Mouse (Mus musculus) neural tube, embryonic 12.5 days (tissue): ENCODE data around the gene Slc17a6. TPM values are rescaled to one million over a fixed set of nuclear protein-coding genes. Genes with fewer than 3 reads are reported as not detected.
A peak's percentile ranks its signal among the peaks of the same experiment; 100 is the strongest.

Experiments
- ATAC-seq: fragments of 200-750 bp; cut with Nextera tagmentation; 2 replicates; pipeline ENCODE4 v1.8.0; 2017; ENCODE audit warnings: low read depth, mild to moderate bottlenecking, moderate TSS enrichment, moderate library complexity; ENCODE audit not compliant: low FRiP score
- H3K27ac ChIP-seq: fragments of 300-500 bp; sonication (generic); 2 replicates; pipeline ENCODE4 v1.5.1; 2016
- H3K27me3 ChIP-seq: fragments of 300-500 bp; sonication (generic); replicated peaks from 2 replicates; pipeline ENCODE4 v1.6.1; 2016; ENCODE audit warnings: mild to moderate bottlenecking
- H3K36me3 ChIP-seq: fragments of 300-500 bp; sonication (generic); 2 replicates; pipeline ENCODE4 v1.6.1; 2016; ENCODE audit warnings: mild to moderate bottlenecking
- H3K4me1 ChIP-seq: fragments of 300-500 bp; sonication (generic); 2 replicates; pipeline ENCODE4 v1.6.1; 2016
- H3K4me2 ChIP-seq: fragments of 300-500 bp; sonication (generic); replicated peaks from 2 replicates; pipeline ENCODE4 v1.6.1; 2016; ENCODE audit warnings: mild to moderate bottlenecking
- H3K4me3 ChIP-seq: fragments of 300-500 bp; sonication (generic); 2 replicates; pipeline ENCODE4 v1.5.1; 2016
- H3K9ac ChIP-seq: fragments of 300-500 bp; sonication (generic); 2 replicates; pipeline ENCODE4 v1.6.1; 2016; ENCODE audit warnings: mild to moderate bottlenecking
- H3K9me3 ChIP-seq: fragments of 300-500 bp; sonication (generic); 2 replicates; pipeline ENCODE4 v1.6.1; 2016; ENCODE audit warnings: mild to moderate bottlenecking
- WGBS: fragments of 180-500 bp; shearing (Covaris S2); methylation state at CpG from one replicate; pipeline ENCODE4 v1.1.7; 2016; 5-methylcytosine and 5-hydroxymethylcytosine counted together
- polyA plus RNA-seq: library from polyadenylated mRNA; unstranded; fragments of >200 nt; fragmentation: Nextera tagmentation; extraction: Ambion mirVana; gene quantifications from 2 replicates; pipeline ENCODE4 v1.2.1, GENCODE M21; 2016

Slc17a6 gene
- polyA plus RNA-seq, 1 experiment from 2014 or later = 52.7 TPM

GRCm38 (mm10) chr7:51626451-51627000, 4.7 kb downstream of the Slc17a6 start:
- 0 out of 2 replicates have a peak, but pooled peaks cover 5% of the 10 kb centered on the region for H3K4me1 ChIP-seq
- peak overlapping the region; percentile 23 for H3K4me3 ChIP-seq
- H3K27me3 ChIP-seq = peaks cover 73% of the 10 kb centered on the region
- H3K4me2 ChIP-seq = peak overlapping the region; percentile 53
- H3K9me3 ChIP-seq = no peaks in the 10 kb centered on the region
- WGBS = 1% methylated on average over 16 of the region's 16 CpGs
- H3K36me3 ChIP-seq = no peaks in the 10 kb centered on the region
- no peak for ATAC-seq
- H3K9ac ChIP-seq = peak overlapping the region; percentile 66
- peak overlapping the region; percentile 65 for H3K27ac ChIP-seq

GRCm38 (mm10) chr7:51627001-51627631, 5.3 kb downstream of the Slc17a6 start:
- H3K27ac ChIP-seq = peak overlapping the region; percentile 65
- peak overlapping the region; percentile 23 for H3K4me3 ChIP-seq
- H3K9me3 ChIP-seq = no peaks in the 10 kb centered on the region
- peaks cover 67% of the 10 kb centered on the region for H3K27me3 ChIP-seq
- no peaks in the 10 kb centered on the region for H3K36me3 ChIP-seq
- peak overlapping the region; percentile 66 for H3K9ac ChIP-seq
- peak; percentile 67 for ATAC-seq
- under 1% methylated on average over 26 of the region's 26 CpGs for WGBS
- H3K4me2 ChIP-seq = peak overlapping the region; percentile 53
- H3K4me1 ChIP-seq = 0 out of 2 replicates have a peak, but pooled peaks cover 5% of the 10 kb centered on the region

DNA sequence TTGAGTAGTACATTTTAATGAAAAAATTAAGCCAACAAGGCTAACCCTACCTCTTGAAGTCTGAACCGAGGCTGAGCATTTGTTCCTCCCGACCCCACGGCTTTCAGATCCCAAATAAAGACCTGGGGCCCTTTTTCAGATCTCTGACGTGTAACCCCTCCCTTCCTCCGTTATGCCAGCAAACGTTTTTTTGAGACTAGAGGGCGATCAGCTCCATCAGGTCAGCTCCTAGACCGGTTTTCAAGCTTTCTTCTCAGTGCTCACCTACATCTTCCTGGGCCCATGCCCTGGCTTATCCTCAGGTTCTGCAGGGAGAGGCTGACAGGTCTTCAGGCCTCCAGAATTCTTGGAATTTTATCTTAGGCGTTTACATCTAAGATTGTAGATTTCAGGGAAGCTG, 5.9 kb downstream of the Slc17a6 start:
- under 1% methylated on average over 9 of the region's 9 CpGs for WGBS

GRCm38 (mm10) chr7:51628349-51628748, 6.5 kb downstream of the Slc17a6 start:
- H3K36me3 ChIP-seq = no peaks in the 10 kb centered on the region
- H3K27me3 ChIP-seq = peaks cover 59% of the 10 kb centered on the region
- no peak for ATAC-seq
- H3K4me1 ChIP-seq = 0 out of 2 replicates have a peak, but pooled peaks cover 5% of the 10 kb centered on the region
- H3K4me2 ChIP-seq = peak overlapping the region; percentile 53; the same call in 1 of the 2 replicates
- no peak overlapping the region for H3K27ac ChIP-seq
- no peaks in the 10 kb centered on the region for H3K9me3 ChIP-seq
- WGBS = 4% methylated on average over 9 of the region's 9 CpGs
- H3K4me3 ChIP-seq = no peak overlapping the region
- no peak overlapping the region for H3K9ac ChIP-seq

More for the DNA sequence above, 5.9 kb downstream of the Slc17a6 start:
- H3K9me3 ChIP-seq = no peaks in the 10 kb centered on the region
- H3K27me3 ChIP-seq = peaks cover 61% of the 10 kb centered on the region
- H3K9ac ChIP-seq = peak overlapping the region; percentile 66
- 0 out of 2 replicates have a peak, but pooled peaks cover 5% of the 10 kb centered on the region for H3K4me1 ChIP-seq
- no peaks in the 10 kb centered on the region for H3K36me3 ChIP-seq
- no peak for ATAC-seq
- peak overlapping the region; percentile 43; the same call in 1 of the 2 replicates for H3K27ac ChIP-seq
- H3K4me2 ChIP-seq = peak overlapping the region; percentile 53
- H3K4me3 ChIP-seq = peak overlapping the region; percentile 23; the same call in 1 of the 2 replicates

GRCm38 (mm10) chr7:51629206-51629605, 7.4 kb downstream of the Slc17a6 start:
- no peak for ATAC-seq
- H3K4me3 ChIP-seq = 0 out of 2 replicates have a peak overlapping the region, but pooled peaks have one; percentile 3
- H3K9ac ChIP-seq = no peak overlapping the region
- 4% methylated on average over 3 of the region's 3 CpGs for WGBS
- H3K27ac ChIP-seq = peak overlapping the region; percentile 61
- no peaks in the 10 kb centered on the region for H3K36me3 ChIP-seq
- H3K4me2 ChIP-seq = peak overlapping the region; percentile 36
- no peaks in the 10 kb centered on the region for H3K9me3 ChIP-seq
- H3K4me1 ChIP-seq = 0 out of 2 replicates have a peak, but pooled peaks cover 5% of the 10 kb centered on the region
- peaks cover 52% of the 10 kb centered on the region for H3K27me3 ChIP-seq

GRCm38 (mm10) chr7:51631171-51631570, 9.4 kb downstream of the Slc17a6 start:
- Histone ChIP-seq H3K9ac (peak overlapping the region; percentile 22; the same call in 1 of the 2 replicates), H3K4me1 (0 out of 2 replicates have a peak, but pooled peaks cover 5% of the 10 kb centered on the region), H3K4me3 (no peak overlapping the region), H3K4me2 (peak overlapping the region; percentile 43), H3K27ac (peak overlapping the region; percentile 42; the same call in 1 of the 2 replicates), H3K36me3 (no peaks in the 10 kb centered on the region), H3K9me3 (no peaks in the 10 kb centered on the region), H3K27me3 (peaks cover 32% of the 10 kb centered on the region)
- WGBS = 66% methylated on average over 3 of the region's 3 CpGs
- no peak for ATAC-seq

DNA sequence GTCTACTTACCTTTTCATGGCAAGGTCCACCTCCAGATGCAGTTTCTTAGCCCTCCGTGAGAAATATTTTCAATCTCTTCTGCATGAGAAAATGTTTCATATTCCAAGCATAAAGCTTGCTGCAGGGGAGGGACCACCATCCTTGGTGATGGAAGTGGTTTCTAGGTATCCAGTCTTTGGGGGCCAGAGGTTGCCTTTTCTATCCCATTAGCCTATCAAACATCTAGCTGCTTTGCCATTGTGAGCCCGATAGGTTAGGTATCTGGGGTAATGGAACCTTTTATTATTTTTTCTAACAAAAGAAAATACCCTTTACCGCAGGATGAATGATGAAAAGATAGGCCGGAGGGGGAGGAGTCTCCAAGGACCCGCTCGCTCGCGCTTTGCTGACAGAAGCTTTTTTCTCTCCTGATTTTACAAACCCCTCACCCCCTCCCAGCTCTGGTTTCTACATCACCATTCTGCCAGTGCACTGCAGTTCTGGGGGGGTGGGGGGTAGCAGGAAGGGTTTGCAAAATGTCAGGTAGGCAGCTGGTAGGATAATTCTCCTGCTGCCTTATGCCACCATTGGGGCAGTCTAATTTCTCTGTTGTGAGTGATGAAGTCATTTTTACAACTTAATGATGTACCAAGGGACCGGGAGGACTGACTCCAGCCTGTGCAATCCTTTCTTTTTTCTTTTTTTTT, 10.9 kb downstream of the Slc17a6 start:
- Histone ChIP-seq H3K9ac (peak overlapping the region; percentile 33; the same call in 1 of the 2 replicates), H3K4me2 (peak overlapping the region; percentile 32), H3K36me3 (no peaks in the 10 kb centered on the region), H3K9me3 (no peaks in the 10 kb centered on the region), H3K27me3 (peaks cover 19% of the 10 kb centered on the region), H3K4me3 (no peak overlapping the region), H3K27ac (0 out of 2 replicates have a peak overlapping the region, but pooled peaks have one; percentile 32), H3K4me1 (no peaks in the 10 kb centered on the region)
- ATAC-seq = peak; percentile 93
- WGBS = 5% methylated on average over 9 of the region's 9 CpGs

DNA sequence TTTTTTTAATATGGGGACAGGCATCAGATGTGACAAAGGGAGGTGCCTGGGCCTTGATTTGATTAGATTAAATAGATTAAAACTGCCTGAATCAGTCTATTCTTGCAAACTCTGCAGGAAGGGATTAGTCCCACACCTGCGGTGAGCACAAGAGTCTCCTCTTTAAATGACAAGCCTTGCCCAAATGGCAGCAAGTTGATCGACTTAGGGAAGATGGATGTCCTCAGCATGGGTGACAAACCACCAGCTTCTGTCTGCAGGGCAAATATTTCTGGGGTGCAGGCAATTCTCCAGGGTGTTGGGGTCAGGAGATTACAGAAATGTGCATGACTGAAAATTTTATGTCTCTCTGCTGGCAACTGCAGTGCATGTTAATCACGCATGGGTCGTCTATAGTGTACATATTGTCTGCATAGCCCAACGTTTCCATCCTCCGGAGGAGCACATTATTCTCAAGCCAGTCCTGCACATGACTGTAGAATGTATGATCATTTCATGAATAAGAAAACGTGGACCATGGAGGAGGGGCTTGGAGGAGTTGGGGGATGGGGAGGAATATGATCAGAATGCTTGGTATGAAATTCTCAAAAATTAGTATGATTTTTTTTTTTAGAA, 11.5 kb downstream of the Slc17a6 start:
- no peak overlapping the region for H3K27ac ChIP-seq
- no peaks in the 10 kb centered on the region for H3K36me3 ChIP-seq
- H3K4me3 ChIP-seq = no peak overlapping the region
- peak; percentile 71 for ATAC-seq
- no peaks in the 10 kb centered on the region for H3K4me1 ChIP-seq
- H3K9ac ChIP-seq = no peak overlapping the region
- no peaks in the 10 kb centered on the region for H3K9me3 ChIP-seq
- H3K4me2 ChIP-seq = peak overlapping the region; percentile 0; the same call in 1 of the 2 replicates
- H3K27me3 ChIP-seq = peaks cover 16% of the 10 kb centered on the region
- WGBS = 4% methylated on average over 7 of the region's 7 CpGs

GRCm38 (mm10) chr7:51657152-51657551, 35.3 kb downstream of the Slc17a6 start:
- H3K27ac ChIP-seq = no peak overlapping the region
- H3K9ac ChIP-seq = no peak overlapping the region
- no peak for ATAC-seq
- no peak overlapping the region for H3K4me2 ChIP-seq
- WGBS = 79% methylated on average over 3 of the region's 3 CpGs
- no peak overlapping the region for H3K4me3 ChIP-seq
- H3K27me3 ChIP-seq = no peaks in the 10 kb centered on the region
- H3K9me3 ChIP-seq = no peaks in the 10 kb centered on the region
- H3K4me1 ChIP-seq = no peaks in the 10 kb centered on the region
- H3K36me3 ChIP-seq = no peaks in the 10 kb centered on the region

- no peak for ATAC-seq
- H3K27me3 ChIP-seq = no peaks in the 10 kb centered on the region
- H3K36me3 ChIP-seq = no peaks in the 10 kb centered on the region
- H3K4me1 ChIP-seq = no peaks in the 10 kb centered on the region
- H3K9me3 ChIP-seq = no peaks in the 10 kb centered on the region
- H3K27ac ChIP-seq = no peak overlapping the region
- H3K4me2 ChIP-seq = no peak overlapping the region
- WGBS = 37% methylated on average over 5 of the region's 5 CpGs
- H3K9ac ChIP-seq = no peak overlapping the region
- no peak overlapping the region for H3K4me3 ChIP-seq
Measured at GRCm38 (mm10) chr7:51662441-51662840, 40.6 kb downstream of the Slc17a6 start.

- Histone ChIP-seq H3K4me3 (no peak overlapping the region), H3K9ac (no peak overlapping the region), H3K9me3 (no peaks in the 10 kb centered on the region), H3K27me3 (no peaks in the 10 kb centered on the region), H3K4me1 (no peaks in the 10 kb centered on the region), H3K4me2 (no peak overlapping the region), H3K27ac (no peak overlapping the region), H3K36me3 (no peaks in the 10 kb centered on the region)
- peak; percentile 84 for ATAC-seq
- WGBS = 77% methylated on average over 8 of the region's 8 CpGs
Measured at GRCm38 (mm10) chr7:51693539-51694217, 71.9 kb downstream of the Slc17a6 start.
